Mouse (Mus musculus) ES-Bruce4 (cell line): Measurements from ENCODE around the gene Gm49673. TPM values are rescaled to one million over a fixed set of nuclear protein-coding genes. Genes with fewer than 3 reads are reported as not detected.
"Not testable (repeated sequence)": the region's sequence is repeated elsewhere in the genome, so short reads cannot be mapped to it uniquely, and the experiment has no call there.

Experiments
- H3K27ac ChIP-seq: 2 replicates; pipeline ENCODE4 v1.5.1; 2012; ENCODE audit warnings: low read length, inconsistent platforms; ENCODE audit not compliant: insufficient read depth
- H3K27me3 ChIP-seq: 2 replicates; pipeline ENCODE4 v1.6.1; 2012; ENCODE audit warnings: mild to moderate bottlenecking, low read length, inconsistent platforms; ENCODE audit not compliant: control insufficient read depth, poor library complexity, insufficient read depth, severe bottlenecking
- H3K36me3 ChIP-seq: 2 replicates; pipeline ENCODE4 v1.6.1; 2012; ENCODE audit warnings: inconsistent platforms, mild to moderate bottlenecking, low read length, moderate library complexity; ENCODE audit not compliant: control insufficient read depth, poor library complexity, insufficient read depth, severe bottlenecking
- H3K4me1 ChIP-seq: one replicate; pipeline ENCODE4 v1.8.1; 2011; ENCODE audit warnings: low read length; ENCODE audit not compliant: control insufficient read depth, insufficient read depth
- H3K4me3 ChIP-seq: 2 replicates; pipeline ENCODE4 v1.5.1; 2011; ENCODE audit warnings: low read depth, mild to moderate bottlenecking, low read length
- H3K9ac ChIP-seq: 2 replicates; pipeline ENCODE4 v1.6.1; 2012; ENCODE audit warnings: low read depth, mild to moderate bottlenecking, inconsistent platforms; ENCODE audit not compliant: poor library complexity, severe bottlenecking
- H3K9me3 ChIP-seq: replicated peaks from 2 replicates; pipeline ENCODE4 v1.6.1; 2012; ENCODE audit warnings: mild to moderate bottlenecking, low read length, inconsistent platforms; ENCODE audit not compliant: control insufficient read depth, poor library complexity, insufficient read depth, severe bottlenecking
- polyA plus RNA-seq: library from polyadenylated mRNA; stranded (reverse); fragments of >200 nt; gene quantifications from 2 replicates; pipeline ENCODE4 v1.2.4, GENCODE M21; 2011; ENCODE audit warnings: low read depth; ENCODE audit not compliant: missing spikeins, insufficient read depth, insufficient read length

The Gm49673 gene
- polyA plus RNA-seq, 1 experiment, result not detected

GRCm38 (mm10) chr17:8155982-8156381, 8.4 kb upstream of the Gm49673 start:
- not testable (repeated sequence) for H3K27me3 ChIP-seq, H3K4me3 ChIP-seq, H3K4me1 ChIP-seq, H3K27ac ChIP-seq, H3K9me3 ChIP-seq, H3K36me3 ChIP-seq, H3K9ac ChIP-seq

GRCm38 (mm10) chr17:8155010-8155409, 7.4 kb upstream of the Gm49673 start:
- H3K36me3 ChIP-seq, H3K27ac ChIP-seq, H3K27me3 ChIP-seq, H3K9me3 ChIP-seq, H3K9ac ChIP-seq, H3K4me3 ChIP-seq, H3K4me1 ChIP-seq: not testable (repeated sequence)

- H3K9me3 ChIP-seq, H3K27ac ChIP-seq, H3K27me3 ChIP-seq, H3K4me1 ChIP-seq, H3K36me3 ChIP-seq: not testable (repeated sequence)
- H3K9ac ChIP-seq, result peak overlapping the region; percentile 27; the same call in 1 of the 2 replicates
- H3K4me3 ChIP-seq, result peak overlapping the region; percentile 66
These were observed 657 bp downstream of the Gm49673 start for GRCm38 (mm10) chr17:8146931-8147330.

DNA sequence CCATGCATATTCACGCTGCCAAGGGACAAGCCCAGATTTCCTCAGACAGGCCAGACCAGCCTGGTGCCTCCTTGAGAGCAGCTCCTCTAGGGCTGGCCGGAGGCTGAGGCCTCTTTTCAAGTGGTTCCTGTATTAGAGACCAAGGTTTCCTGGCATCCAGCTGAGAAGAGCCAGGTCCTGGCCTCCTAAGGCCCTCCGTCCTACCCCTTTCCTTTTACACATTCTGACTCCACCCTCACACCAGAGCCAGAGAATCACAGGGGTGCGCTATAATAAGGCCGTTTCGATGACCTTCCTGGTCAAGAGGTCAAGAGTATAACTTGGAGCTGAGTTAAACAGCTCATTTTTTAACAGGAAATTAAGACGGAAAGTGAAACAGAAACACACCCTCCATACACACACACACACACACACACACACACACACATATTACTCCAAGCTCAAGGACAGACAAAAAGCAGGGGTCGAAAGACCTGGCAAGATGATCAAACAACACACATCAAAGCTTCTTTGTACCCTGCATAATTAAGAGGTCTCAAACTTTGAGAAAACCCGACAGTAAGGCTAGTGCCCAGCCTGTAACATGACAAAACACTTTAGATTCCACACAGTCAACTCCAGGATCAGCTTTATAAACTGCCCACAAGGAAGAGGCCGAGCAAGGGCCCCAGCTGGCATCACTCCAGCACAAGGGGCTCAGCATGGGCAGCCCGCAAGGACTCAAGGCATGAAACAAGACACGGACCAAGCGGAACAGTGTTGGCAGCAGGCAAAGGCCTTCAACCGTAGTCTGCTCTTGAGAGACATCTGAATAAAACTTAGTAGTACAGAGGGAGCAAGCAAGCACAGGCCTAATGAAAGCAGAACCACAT, 3.5 kb downstream of the Gm49673 start:
- H3K9me3 ChIP-seq, H3K27ac ChIP-seq, H3K4me1 ChIP-seq, H3K36me3 ChIP-seq, H3K4me3 ChIP-seq, H3K27me3 ChIP-seq, H3K9ac ChIP-seq: not testable (repeated sequence)

GRCm38 (mm10) chr17:8140210-8140609, 7.4 kb downstream of the Gm49673 start:
- H3K27ac ChIP-seq, result not testable (repeated sequence)

DNA sequence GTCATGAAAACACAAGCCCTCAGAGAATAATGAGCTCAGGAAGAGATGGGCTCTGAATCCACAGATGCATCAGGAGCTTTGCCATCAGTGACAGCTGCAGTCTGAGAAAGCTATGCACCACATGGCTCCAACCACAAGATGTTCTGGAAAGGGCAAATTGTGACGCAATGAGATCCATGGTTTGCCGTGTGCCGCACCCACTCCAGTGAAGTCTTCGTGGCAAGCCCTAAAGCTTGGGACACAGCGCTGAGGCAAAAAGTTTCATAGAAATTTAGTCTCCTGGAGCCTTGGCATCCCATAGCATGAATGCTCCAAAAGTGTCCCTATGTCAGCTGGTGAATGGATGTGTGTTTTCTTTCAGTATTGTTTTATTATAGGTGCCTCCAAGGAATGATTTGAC, 9.5 kb downstream of the Gm49673 start:
- H3K36me3 ChIP-seq, H3K4me3 ChIP-seq, H3K9me3 ChIP-seq, H3K4me1 ChIP-seq, H3K27ac ChIP-seq, H3K27me3 ChIP-seq, H3K9ac ChIP-seq: not testable (repeated sequence)

More at GRCm38 (mm10) chr17:8140210-8140609, 7.4 kb downstream of the Gm49673 start:
- H3K9ac ChIP-seq, H3K36me3 ChIP-seq, H3K4me3 ChIP-seq, H3K9me3 ChIP-seq, H3K4me1 ChIP-seq, H3K27me3 ChIP-seq: not testable (repeated sequence)

- H3K27ac ChIP-seq, H3K4me1 ChIP-seq, H3K36me3 ChIP-seq, H3K9me3 ChIP-seq, H3K27me3 ChIP-seq, H3K9ac ChIP-seq, H3K4me3 ChIP-seq: not testable (repeated sequence)
These were observed 16.7 kb downstream of the Gm49673 start for GRCm38 (mm10) chr17:8130849-8131248.

GRCm38 (mm10) chr17:8129578-8129977, 18.0 kb downstream of the Gm49673 start:
- H3K27ac ChIP-seq, H3K4me3 ChIP-seq, H3K4me1 ChIP-seq, H3K27me3 ChIP-seq, H3K36me3 ChIP-seq, H3K9ac ChIP-seq, H3K9me3 ChIP-seq: not testable (repeated sequence)

GRCm38 (mm10) chr17:8128326-8128993, 19.1 kb downstream of the Gm49673 start:
- H3K27ac ChIP-seq, H3K36me3 ChIP-seq, H3K9me3 ChIP-seq, H3K4me1 ChIP-seq, H3K9ac ChIP-seq, H3K4me3 ChIP-seq, H3K27me3 ChIP-seq: not testable (repeated sequence)
